Mouse (Mus musculus): Measurements from ENCODE around the gene Lekr1.

Gene Lekr1

DNA sequence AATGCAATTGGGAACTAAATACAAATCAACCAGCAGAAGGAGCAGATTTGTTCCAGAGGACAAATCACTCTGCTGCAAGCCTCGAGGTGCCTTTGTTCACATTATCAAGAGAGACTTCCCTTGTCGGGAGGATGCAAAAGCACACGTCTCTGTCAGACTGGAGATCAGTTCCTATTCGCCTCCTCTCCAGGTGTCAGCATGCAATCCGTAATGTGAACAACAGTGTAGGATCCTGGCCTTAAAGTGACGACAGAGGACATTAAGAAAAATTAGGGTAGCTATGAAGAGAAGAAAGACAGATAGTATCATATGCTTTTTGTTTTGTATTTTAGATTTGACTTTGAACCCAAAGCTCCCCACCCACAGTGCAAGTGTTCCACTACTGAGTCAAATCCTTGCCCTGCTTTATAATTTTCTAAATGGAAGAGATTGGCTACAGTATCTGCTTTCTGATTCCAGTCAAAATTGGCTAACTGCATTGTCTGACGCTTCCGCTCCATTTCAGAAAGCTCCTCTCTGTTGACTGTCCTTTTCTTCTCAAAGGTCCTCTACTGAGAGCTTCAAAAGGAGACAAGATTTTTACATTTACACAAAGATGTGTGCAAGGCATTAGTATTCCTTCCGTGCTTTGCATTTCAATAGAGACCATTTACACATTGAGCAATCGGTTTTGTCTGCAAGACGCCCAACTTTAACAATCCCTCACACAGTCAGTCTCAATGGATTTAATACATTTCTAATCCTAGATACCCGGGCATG, 8.9 kb upstream of the Lekr1 start:
- no peak for DNase-seq (ENCODE audit: low read depth, low spot score)

DNA sequence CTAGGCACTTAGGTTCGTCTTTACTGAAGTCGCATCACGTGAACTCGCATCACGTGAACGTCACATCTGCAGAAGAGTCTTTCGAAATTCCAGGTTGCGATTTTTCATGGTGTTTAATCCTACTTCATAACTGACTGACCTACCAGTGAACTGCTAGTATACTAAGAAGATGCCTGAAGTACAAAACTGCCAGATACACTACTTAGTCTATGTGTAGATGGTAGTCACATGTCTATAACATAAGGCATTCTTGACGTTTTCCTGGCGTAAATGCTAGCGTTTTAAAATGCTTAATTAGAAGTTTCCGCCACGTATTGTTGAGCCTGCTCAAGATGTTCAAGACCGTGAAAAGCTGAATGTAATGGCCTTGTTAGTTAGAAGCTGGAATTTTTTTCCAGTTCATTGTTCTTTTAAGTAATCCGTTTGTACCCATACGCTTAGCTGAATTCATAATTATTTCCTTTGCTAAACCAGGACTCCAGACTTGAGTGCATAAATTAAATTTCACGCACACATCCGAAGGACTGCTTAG, 7.9 kb upstream of the Lekr1 start:
- no peak for DNase-seq (ENCODE audit: low read depth, low spot score)

DNA sequence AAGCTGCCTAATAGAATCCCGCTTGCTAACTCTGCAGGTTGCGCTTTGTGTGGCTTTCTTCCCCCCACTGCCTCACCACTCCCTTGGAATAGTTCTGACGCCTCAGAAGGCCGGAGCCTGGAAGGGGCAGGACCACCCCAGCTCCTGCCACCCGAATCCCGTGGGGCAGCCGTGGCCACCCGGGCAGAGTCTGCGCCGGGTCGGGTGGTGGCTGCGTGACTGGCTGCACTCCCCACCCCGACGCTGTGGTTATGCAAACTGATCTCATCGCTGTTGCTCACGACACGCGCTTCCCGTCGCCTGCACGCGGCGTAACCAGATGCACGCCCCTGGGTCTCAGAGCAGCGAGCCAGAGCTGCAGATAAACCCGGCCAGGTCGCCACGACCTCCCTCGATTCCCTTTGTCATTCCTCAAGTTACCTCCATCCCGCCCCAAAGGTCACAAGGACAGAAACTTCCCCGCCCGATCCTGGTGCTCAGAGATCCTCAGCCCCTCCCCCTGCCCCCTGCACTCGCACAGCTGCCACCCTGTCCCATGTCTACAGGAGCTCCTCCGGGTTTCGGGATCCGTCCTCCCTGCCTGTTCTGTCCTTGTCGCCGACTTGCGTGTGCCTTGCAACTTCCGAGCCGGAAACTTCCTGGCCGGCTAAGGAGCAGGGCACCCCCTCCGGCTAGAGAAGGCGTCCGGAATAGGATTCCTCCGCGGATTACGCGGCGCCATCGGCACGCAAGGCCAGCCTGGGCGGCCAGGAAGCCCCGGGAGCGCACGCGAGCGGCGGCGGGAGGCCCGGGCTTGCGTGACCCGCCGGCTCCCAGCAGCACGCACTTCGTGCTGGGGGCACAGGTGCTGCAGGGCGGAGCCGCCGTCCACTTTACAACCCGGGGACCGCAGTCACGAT, 7.1 kb upstream of the Lekr1 start:
- peak; percentile 79 for DNase-seq (ENCODE audit: low read depth, low spot score)

DNA sequence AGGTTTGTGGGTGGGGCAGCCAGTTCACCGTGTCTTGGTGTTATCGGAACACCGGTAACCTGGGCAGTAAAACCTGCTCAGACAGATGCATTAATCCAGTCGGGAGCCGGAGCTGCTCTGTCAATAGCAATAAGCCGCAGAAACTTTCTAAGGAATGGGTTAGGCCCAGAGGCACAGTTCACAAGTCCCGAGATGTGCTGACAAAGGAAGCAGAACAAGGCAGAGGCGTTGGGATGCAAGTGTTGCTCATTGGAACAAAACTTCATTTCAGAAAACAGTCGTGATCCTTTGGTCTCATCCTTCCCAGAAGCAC, 6.5 kb upstream of the Lekr1 start:
- DNase-seq (ENCODE audit: low read depth, low spot score), result no peak

DNA sequence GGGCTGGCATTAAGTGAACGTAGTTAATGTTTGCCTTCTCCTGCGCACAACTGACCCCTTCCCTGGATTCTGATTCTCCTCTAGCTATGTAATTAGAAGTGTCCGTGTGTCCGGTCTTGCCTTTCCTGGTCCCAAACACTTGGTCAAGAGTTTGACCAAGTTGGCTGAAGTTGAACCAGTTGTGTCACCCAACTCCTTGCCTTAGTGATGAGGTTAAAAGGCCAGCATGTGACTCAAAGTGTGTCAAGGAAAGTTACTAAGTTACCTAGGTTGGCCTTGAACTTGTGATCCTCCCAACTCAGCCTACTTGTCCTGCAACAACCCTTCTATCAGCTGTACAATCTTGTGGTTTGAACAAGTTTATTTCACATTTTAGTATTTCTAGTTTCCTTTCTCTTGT, 5.7 kb upstream of the Lekr1 start:
- no peak for DNase-seq (ENCODE audit: low read depth, low spot score)

DNA sequence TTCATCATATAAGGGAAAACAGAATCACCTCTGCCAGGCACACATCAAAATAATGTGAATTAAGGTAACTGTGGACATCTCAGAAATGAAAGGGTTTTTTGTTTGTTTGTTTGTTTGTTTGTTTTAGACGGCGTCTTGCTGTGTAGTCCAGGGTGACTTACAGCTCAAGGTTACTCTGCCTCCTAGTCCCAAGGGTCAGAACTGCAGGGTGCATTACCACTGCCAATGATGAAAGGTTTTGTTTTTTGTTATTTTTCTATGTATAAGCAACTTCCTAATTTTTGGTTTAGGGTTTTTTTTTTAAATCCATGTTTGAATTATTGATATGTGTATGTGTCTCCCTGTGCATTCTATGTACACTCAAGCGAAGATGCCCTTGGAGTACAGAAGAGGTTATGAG, 4.3 kb upstream of the Lekr1 start:
- no peak for DNase-seq (ENCODE audit: low read depth, low spot score)

DNA sequence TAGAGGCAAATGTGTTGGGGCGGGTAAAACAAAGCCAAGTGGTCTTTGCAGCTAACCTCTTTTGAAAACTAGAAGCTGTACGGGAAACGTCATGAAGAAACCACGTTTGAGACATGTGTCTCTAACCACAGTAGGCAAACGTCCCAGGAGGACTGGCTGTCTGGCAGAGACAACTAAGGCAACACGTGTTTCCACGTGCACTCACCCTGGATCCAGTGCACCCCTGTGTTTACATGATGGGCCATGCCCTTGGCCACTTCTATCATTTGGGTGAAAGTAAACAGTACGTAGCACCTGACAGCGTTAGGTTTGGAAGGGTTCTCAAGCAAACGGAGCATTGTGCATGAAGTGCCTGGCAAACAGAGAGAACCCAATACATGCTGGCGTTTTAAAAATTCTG, 2.9 kb upstream of the Lekr1 start:
- DNase-seq (ENCODE audit: low read depth, low spot score), result no peak

DNA sequence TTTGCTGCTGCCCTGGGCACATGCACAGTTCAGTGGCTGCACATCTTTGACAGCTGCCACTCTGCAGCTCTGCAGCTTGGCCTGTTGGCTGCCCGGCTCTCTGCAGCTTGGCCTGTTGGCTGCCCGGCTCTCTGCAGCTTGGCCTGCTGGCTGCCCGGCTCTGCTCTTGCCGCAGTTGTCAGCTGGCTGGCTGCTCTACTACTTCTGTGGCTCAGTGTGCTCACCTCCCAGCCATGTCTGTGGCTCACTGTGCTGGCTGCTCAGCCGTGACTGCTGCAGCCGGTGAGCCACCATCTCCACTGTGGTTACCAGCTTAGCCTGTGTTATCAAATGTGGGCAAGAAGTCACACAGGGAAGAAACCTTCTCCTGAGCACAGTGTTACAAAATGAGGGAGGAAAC, 4.2 kb downstream of the Lekr1 start:
- DNase-seq (ENCODE audit: low read depth, low spot score), result no peak

DNA sequence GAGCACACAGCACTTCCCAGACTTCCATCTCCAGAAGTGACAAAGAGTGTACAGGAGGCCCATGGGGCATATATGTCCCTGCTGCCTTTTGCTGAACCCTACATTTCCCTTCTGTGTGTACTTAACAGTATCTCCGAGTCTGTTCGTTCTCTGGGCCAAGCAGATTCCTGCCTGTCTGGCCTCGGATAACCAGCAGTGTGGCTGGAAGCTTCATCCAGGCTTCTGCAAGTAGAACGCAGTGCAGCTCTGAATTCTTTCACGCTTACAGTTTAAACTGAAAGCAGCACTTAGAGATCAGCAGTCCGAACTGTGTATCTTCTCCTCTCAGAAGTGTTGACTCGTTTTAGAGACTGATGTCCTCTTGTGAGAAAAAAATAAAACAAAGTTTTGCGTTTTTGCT, 7.7 kb downstream of the Lekr1 start:
- DNase-seq (ENCODE audit: low read depth, low spot score), result peak; percentile 14

DNA sequence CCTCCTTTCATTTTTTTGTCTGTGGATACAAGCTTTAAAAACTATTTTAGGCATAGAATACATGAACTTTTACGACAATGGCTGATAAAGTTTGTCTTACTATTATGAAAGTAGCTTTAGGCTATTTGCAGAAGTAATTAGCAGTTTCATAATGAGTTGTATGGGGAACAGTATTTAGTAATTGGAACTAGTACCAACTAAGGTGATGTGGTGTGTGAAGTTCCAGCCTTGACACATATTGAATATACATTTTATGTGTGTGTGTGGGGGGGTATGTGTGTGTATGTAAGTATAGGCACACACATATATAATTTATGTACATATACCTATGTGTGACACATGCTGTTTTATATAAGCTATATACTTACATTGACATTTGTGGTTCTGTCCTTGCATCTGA, 14.6 kb downstream of the Lekr1 start:
- DNase-seq (ENCODE audit: low read depth, low spot score), result no peak

DNA sequence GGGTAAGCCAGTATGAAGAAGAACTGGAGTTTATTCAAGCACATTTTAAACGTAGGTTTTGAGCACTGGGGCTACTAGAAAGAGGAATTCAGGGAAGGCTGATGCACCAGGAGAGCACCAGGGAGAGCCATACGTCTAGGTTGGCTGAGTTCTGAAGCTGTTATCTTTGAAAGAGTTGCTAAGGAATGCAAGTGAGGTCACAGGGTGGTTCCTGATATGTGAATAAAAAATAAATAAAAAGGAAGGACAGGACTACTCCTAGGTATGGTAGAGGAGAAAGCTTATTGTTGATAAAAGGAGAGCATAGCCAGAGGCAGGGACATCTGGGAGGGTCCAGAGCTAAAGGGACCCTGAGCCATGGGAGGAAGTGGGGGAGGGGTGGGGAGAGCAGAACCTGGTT, 23.7 kb downstream of the Lekr1 start:
- DNase-seq (ENCODE audit: low read depth, low spot score), result no peak

DNA sequence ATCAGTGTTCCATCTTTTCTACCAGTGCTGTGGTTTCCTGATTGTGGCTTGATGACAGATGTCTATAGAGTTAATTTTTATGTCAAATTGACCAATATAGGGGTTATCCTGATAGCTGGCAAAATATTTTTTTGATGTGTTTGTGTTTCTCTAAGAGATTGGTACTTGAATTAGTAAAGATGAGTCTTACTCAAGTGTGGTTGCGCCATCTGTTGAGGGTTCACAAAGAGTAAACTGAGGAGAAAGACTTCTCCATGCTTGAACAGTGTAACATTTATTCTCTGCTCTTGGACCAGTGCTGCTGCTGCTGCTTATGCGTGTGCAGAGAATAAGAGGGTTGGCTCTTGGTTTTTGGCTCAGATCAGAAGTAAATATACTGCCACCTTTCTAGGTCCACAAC, 24.8 kb downstream of the Lekr1 start:
- DNase-seq (ENCODE audit: low read depth, low spot score), result no peak

DNA sequence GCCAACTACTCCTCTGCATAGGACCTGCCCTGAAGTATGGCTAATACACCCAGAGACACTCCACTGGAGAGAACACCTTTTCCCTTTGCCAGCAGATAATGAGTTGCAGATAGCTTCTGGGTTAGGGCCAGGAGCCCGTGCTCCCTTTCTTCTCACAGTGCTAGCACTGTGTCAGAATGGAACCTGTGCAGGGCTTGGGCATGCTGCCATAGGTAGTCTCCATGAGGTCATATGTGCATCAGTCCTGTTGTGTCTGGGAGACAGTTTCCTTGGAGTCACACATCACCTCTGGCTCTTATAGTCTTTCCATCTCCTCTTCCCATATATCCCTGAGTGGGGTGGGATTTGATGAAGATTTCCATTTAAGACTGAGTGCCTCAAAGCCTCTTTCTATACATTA, 33.7 kb downstream of the Lekr1 start:
- no peak for DNase-seq (ENCODE audit: low read depth, low spot score)

DNA sequence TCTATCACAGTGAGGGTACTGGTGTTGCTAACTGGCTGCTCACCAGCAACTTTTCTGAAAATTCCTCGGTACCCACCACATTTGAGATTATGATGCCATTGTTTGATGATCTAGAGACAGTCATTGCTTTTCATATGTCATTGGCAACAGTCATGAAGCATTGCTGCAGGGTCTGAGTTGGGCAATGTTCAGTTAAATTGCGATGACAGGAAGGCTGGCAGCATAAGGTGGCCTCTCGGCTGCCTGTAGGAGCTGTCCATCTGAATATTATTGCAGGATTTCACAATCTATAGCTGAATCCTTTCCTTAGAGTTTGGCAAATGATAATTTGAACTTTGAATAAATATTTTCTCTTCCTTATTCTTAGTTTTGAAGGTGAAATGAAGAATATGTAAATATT, 48.3 kb downstream of the Lekr1 start:
- no peak for DNase-seq (ENCODE audit: low read depth, low spot score)

DNA sequence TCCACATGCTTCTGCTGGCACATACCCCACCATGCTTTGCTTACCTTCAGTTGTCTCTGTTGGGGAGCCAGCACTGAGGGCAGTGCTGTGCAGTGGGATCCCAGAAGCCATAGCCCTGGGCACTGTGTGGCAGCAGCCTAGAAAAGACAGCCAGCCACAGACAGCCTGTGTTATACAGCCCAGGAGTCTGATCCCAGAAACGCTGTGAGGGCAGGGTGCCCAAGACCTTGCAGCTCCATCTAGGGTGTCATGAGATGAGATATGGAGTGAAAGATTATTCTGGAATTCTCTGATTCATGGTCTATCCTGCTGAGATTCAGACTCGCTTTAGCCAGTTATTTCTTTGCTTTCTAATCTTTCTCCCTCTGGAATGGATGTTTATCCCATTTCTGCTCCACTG, 51.4 kb downstream of the Lekr1 start:
- no peak for DNase-seq (ENCODE audit: low read depth, low spot score)

DNA sequence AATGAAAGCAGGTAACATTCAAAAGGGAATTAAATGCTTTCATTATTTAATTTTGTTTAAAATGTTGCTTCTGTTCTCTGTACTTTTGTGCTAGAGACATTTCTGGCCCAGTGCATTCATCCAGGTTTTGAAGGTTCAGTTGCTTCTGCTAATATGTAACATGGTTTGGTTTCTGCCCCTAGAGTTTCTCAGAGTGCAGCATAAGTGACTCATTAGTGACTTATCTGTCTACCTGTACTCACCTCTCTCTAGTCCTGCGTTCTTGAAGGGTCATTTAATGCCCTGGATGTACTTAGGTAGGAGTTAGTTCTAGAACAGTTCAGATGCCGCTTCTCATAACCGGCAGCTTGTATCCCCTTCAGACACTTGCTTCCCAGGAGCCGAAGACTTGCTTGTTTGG, 56.9 kb downstream of the Lekr1 start:
- no peak for DNase-seq (ENCODE audit: low read depth, low spot score)

DNA sequence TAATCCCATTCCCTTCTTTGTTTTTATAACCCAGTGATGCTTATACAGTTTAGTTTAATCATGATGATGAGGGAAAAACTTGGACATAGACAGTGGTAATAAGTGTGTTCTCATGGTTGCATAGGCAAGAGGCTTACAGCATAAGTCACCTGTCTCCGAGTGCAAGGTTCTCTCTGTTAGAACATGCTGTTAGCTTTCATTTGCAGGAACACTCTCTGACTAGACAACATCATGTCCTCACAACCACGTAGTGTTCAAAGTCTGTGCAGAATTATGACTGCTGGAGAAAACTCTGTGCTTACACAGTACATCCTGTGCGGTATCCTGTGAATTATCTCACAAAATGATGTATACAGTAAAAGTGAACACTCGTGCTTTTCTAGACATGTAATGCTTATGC, 57.6 kb downstream of the Lekr1 start:
- no peak for DNase-seq (ENCODE audit: low read depth, low spot score)

DNA sequence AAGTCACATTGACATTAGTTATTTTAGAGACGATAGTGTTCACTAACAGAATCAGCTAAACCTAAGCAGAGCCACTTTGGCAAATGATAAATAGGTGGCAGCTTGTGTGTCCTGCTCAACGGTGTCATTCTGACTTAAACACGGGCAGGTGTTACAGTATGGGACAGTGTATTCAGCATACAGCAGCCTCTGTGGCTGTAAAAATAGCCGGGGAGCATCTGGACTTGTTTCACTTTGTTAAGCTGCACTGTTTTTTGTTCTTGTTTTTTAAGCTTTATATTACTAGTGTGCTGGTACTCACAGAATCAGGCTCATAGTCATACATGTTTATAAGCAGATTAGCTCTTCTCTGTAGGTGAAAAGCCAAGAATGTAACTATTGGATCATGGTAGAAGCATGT, 71.8 kb downstream of the Lekr1 start:
- no peak for DNase-seq (ENCODE audit: low read depth, low spot score)

DNA sequence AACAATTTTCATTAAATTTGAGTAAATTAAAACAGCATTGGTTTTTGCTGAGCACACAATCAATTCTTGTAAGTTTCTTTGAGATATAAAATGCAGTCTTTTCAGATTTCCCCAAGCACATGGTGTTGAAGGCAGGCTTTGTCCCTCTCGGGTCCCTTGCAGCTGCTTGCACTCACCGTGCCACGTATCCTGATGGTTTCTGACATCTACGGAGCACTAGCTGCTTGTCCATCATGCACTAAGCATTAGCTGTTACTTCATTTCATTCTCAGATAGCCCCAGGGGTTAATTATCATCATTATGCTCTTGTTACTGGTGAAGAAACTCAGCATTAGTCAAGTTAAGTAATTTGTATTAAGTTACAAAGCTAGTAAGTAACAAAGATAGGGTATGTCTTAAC, 78.9 kb downstream of the Lekr1 start:
- DNase-seq (ENCODE audit: low read depth, low spot score), result no peak

DNA sequence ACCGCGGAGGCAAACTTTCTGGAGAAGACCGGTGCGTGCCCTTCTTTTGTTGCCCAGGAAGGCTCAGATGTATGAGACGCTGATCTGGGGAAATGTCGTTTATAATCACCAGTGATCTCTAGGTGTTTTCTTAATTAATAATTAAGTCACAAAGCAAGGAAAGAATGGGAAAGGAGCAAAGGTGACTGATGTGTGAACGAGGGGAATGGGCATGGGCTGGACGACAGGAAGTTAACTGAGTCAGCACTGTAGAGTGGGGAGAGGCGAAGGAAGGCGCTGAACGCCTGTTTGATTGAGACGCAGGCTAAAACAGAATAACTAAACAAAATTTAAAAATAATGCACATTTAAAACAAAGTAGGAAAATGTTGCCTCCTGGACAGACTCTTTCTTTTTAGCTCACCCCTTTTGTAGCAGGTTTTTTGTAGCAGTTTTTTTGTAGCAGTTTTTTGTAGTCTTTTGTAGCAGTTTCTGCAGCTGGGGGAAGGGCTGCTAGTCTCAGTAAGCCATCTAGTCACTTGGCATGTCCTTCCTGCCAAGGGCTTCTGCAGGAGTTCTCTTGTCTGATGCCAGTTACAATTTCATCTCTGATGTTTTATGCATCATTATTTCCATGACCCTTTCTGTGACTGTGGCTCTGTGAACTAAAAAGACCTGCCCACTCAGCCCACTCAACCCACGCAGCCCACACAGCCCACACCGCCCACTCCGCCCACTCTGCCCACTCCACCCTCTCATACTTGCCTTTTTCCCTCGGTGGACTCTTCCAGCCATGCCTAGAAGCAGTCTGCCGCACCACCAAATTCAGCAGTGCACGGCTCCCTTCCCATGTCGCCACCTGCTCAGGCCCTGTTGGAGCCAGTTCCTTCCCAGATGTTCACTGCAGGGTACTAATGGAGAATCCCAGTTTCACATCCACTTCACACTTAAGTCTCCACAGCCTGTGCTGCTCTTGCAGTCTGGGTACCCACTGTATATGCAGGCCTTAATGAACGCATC, 98.8 kb downstream of the Lekr1 start:
- no peak for DNase-seq (ENCODE audit: low read depth, low spot score)

DNA sequence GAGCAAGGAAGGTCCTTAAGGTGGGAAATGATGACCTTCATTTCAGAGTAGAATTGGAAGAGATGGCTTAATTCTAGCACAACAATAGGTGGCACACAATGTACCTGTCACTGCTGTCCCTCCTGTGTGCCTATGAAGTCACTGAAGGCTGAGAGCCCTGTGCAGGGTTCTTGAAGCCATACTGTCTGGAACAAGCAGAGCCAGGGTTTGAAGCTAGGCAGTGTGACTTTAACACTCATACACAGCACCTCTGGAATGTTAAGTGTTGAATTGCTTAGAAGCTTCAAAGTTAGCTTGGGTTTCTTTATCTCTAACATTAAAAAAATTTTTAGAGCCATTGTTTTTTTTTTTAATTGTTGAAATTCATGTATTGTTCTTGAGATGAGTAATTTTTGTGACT, 100.4 kb downstream of the Lekr1 start:
- DNase-seq (ENCODE audit: low read depth, low spot score), result no peak
